In the genomic region with DNA sequence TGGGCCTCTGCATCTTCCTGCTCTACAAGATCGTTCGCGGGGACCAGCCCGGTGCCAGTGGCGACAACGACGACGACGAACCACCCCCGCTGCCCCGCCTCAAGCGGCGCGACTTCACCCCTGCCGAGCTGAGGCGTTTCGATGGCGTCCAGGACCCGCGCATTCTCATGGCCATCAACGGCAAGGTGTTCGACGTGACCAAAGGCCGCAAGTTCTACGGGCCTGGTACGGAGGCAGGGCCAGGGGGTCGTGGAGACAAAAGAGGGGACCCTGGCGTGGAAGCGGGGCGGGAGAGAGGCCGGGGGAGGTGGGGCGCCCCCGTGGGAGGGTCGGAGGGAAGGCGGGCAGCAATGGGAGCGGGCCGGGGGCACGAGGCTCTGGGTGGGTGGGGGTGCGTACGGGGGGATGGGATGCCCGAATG, we compare ENCODE assay signal across 8 mouse cellular contexts. TPM values are rescaled to one million over a fixed set of nuclear protein-coding genes. Genes with fewer than 3 reads are reported as not detected.
DNase-seq lines count a peak whose midpoint lies in the region; ATAC-seq and TF ChIP-seq lines count a peak whose summit lies in the region.

No protein-coding gene starts in this region.

- no peaks in the 10 kb centered on the region for H3K27me3 ChIP-seq in kidney, embryonic 14.5 days (ENCODE audit: control insufficient read depth, insufficient read depth, low read length)
- no peaks in the 10 kb centered on the region for H3K27me3 ChIP-seq in hindbrain, embryonic 12.5 days
- no peaks in the 10 kb centered on the region for H3K27me3 ChIP-seq in midbrain, embryonic 12.5 days

- peak overlapping the region; percentile 81 for H3K9ac ChIP-seq in kidney, embryonic 14.5 days (ENCODE audit: low read depth, low read length)
- H3K9ac ChIP-seq in hindbrain, embryonic 12.5 days, result peak overlapping the region; percentile 85
- peak overlapping the region; percentile 83 for H3K9ac ChIP-seq in midbrain, embryonic 12.5 days (replicated peaks)

- whole genome bisulfite sequencing in kidney, embryonic 14.5 days, result 24% methylated on average over 38 of the region's 41 CpGs
- whole genome bisulfite sequencing in hindbrain, embryonic 12.5 days, result 25% methylated on average over 40 of the region's 41 CpGs
- WGBS in midbrain, embryonic 12.5 days, result 30% methylated on average over 28 of the region's 41 CpGs

- no peaks in the 10 kb centered on the region for H3K4me1 ChIP-seq in kidney, embryonic 14.5 days (ENCODE audit: control insufficient read depth, insufficient read depth, low read length)
- H3K4me1 ChIP-seq in bone marrow macrophage, adult 2 months (ENCODE audit: control insufficient read depth, insufficient read depth, low read length), result peaks cover 2% of the 10 kb centered on the region; the same call in 1 of the 2 replicates
- peaks cover 9% of the 10 kb centered on the region; the same call in 1 of the 2 replicates for H3K4me1 ChIP-seq in hindbrain, embryonic 12.5 days
- peaks cover 6% of the 10 kb centered on the region for H3K4me1 ChIP-seq in midbrain, embryonic 12.5 days

- peak overlapping the region; percentile 61 for H3K4me3 ChIP-seq in kidney, embryonic 14.5 days (ENCODE audit: low read length)
- peak overlapping the region; percentile 84 for H3K4me3 ChIP-seq in bone marrow macrophage, adult 2 months (ENCODE audit: insufficient read depth, low read length)
- peak overlapping the region; percentile 63 for H3K4me3 ChIP-seq in hindbrain, embryonic 12.5 days
- peak overlapping the region; percentile 66 for H3K4me3 ChIP-seq in midbrain, embryonic 12.5 days

- peaks cover 3% of the 10 kb centered on the region; the same call in 1 of the 2 replicates for H3K36me3 ChIP-seq in kidney, embryonic 14.5 days (ENCODE audit: control insufficient read depth, insufficient read depth, low read length)
- H3K36me3 ChIP-seq in hindbrain, embryonic 12.5 days, result no peaks in the 10 kb centered on the region
- H3K36me3 ChIP-seq in midbrain, embryonic 12.5 days, result 0 out of 2 replicates have a peak, but pooled peaks cover 5% of the 10 kb centered on the region

- no peak for TF ChIP-seq POLR2A in bone marrow macrophage, adult 2 months (IDR thresholded peaks at IDR 0.05; ENCODE audit: borderline replicate concordance, low read depth, low read length)

- TF ChIP-seq CTCF in bone marrow macrophage, adult 2 months (IDR thresholded peaks at IDR 0.05; ENCODE audit: low read depth, low read length), result no peak

- H3K27ac ChIP-seq in kidney, embryonic 14.5 days (ENCODE audit: low read depth, low read length), result no peak overlapping the region; the same call in 1 of the 2 replicates
- no peak overlapping the region for H3K27ac ChIP-seq in bone marrow macrophage, adult 2 months (ENCODE audit: insufficient read depth, low read depth, low read length)
- peak overlapping the region; percentile 86 for H3K27ac ChIP-seq in hindbrain, embryonic 12.5 days
- H3K27ac ChIP-seq in midbrain, embryonic 12.5 days (replicated peaks), result peak overlapping the region; percentile 83

- peak overlapping the region; percentile 42 for H3K4me2 ChIP-seq in kidney, embryonic 14.5 days (replicated peaks; ENCODE audit: low read depth, low read length)
- peak overlapping the region; percentile 60 for H3K4me2 ChIP-seq in hindbrain, embryonic 12.5 days (replicated peaks)
- peak overlapping the region; percentile 56 for H3K4me2 ChIP-seq in midbrain, embryonic 12.5 days (replicated peaks)

- no peaks in the 10 kb centered on the region for H3K9me3 ChIP-seq in kidney, embryonic 14.5 days (ENCODE audit: control insufficient read depth, low read length)
- H3K9me3 ChIP-seq in hindbrain, embryonic 12.5 days (replicated peaks), result no peaks in the 10 kb centered on the region
- H3K9me3 ChIP-seq in midbrain, embryonic 12.5 days, result no peaks in the 10 kb centered on the region

- ATAC-seq in kidney, embryonic 14.5 days (ENCODE audit: low FRiP score, low TSS enrichment), result peak; percentile 41
- peak; percentile 66 for ATAC-seq in hindbrain, embryonic 12.5 days (ENCODE audit: low FRiP score)
- peak; percentile 61 for ATAC-seq in midbrain, embryonic 12.5 days (ENCODE audit: low FRiP score, low read depth)

- DNase-seq in kidney, postnatal 10 days, result no peak
- DNase-seq in thymus, postnatal 25 days, result no peak
- DNase-seq in spleen, postnatal 14 days (ENCODE audit: low spot score in 2 of 2), result no peak
- DNase-seq in thymus, postnatal 0 days (ENCODE audit: low spot score), result no peak

RNA-seq across cellular contexts. Expression of a gene that starts 0.4 kb away (rescaled TPM):
- polyA plus RNA-seq in kidney, embryonic 14.5 days (2014; fragmentation: Nextera tagmentation; extraction: Ambion mirVana), result 256 and 282 TPM in 2 replicates
- 55.7 and 59.8 TPM in 2 replicates for polyA plus RNA-seq in bone marrow macrophage, adult 2 months (2012; ENCODE audit: insufficient read depth, insufficient read length, missing spikeins)
- 482 and 511 TPM in 2 replicates for polyA plus RNA-seq in hindbrain, embryonic 12.5 days (2016; fragmentation: Nextera tagmentation; extraction: Ambion mirVana)
- polyA plus RNA-seq in midbrain, embryonic 12.5 days (2016; fragmentation: Nextera tagmentation; extraction: Ambion mirVana), result 458 and 475 TPM in 2 replicates
- polyA plus RNA-seq in thymus, postnatal 0 days (2015; fragmentation: Nextera tagmentation; extraction: Ambion mirVana), result 147 TPM in 2 replicates

RNA-seq across cellular contexts. Expression of a gene that starts 46.8 kb away (rescaled TPM):
- polyA plus RNA-seq in kidney, embryonic 14.5 days (2014; fragmentation: Nextera tagmentation; extraction: Ambion mirVana), result 4.0 TPM in 2 replicates
- polyA plus RNA-seq in bone marrow macrophage, adult 2 months (2012; ENCODE audit: insufficient read depth, insufficient read length, missing spikeins), result 1.1 and 2.1 TPM in 2 replicates
- 4.2 and 4.4 TPM in 2 replicates for polyA plus RNA-seq in hindbrain, embryonic 12.5 days (2016; fragmentation: Nextera tagmentation; extraction: Ambion mirVana)
- 4.5 and 5.2 TPM in 2 replicates for polyA plus RNA-seq in midbrain, embryonic 12.5 days (2016; fragmentation: Nextera tagmentation; extraction: Ambion mirVana)
- 1.5 and 1.7 TPM in 2 replicates for polyA plus RNA-seq in thymus, postnatal 0 days (2015; fragmentation: Nextera tagmentation; extraction: Ambion mirVana)

Comparison
In these comparisons a context has a peak if more than half of its experiments do, and no peak if none do; other contexts are left out.
1. H3K27ac ChIP-seq: peak in hindbrain, embryonic 12.5 days (single experiment) and midbrain, embryonic 12.5 days (single experiment); none in kidney, embryonic 14.5 days (single experiment) and bone marrow macrophage, adult 2 months (single experiment).
2. Peak in every context shown above with its lines, with median percentiles within 50 percentile points of each other: ATAC-seq, H3K4me2 ChIP-seq, H3K4me3 ChIP-seq and H3K9ac ChIP-seq.